Mouse (Mus musculus): ENCODE data around the gene Rerg.
A peak's percentile ranks its signal among the peaks of the same experiment; 100 is the strongest.

The Rerg gene

DNA sequence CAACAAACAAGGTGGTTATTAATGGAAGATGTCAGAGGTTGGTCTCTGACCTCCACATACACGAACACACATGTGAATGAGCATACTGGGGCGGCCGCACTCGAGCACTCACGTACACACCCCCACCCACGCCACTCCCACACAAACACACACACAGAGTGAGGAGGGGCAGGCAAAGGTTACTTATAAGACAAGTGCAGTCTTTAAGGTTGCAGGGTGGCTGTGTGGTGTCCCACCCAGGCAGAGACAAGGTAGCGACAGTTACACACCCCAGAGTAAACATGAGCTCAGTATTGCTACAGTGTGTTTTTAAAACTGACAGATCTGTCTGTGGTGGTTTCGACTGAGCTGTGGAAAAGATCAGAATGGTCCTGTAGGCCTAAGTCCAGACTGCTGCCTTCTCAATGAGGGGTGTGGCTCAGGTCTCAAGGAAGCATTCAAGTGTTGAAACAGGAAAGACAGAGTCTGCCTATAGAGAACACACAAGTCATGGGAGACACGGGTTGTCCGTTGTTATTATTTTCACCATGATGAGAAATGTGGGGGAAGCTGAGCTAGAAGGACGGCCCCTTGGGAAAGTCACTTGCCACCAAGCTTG lies 8.7 kb downstream of the Rerg start:
- no peak for DNase-seq

DNA sequence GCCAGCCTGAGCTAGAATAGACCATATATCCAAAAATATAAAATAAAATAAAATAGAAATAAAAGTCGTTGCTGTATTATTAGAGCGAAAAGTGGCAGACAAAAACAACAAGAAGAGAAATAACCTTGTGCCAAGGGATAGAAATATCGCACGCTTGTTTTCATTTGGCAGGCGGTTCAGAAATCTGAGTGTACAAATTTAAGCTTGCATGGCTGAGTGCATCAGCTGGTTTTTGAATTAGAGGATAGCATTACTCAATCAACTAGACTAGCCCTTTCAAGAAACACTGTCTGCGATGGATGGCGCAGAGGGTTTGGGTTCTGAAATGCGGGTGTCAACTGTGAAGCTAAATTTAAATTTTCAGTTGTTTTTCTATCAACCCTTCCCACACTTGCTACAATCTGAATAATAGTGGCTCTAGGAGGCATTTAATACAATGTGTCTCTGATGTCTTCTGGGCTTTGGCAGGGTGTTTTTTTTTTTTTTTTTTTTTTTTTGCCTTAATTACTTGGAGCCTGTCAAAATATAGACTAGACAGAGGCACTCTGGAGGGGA lies 10.8 kb downstream of the Rerg start:
- no peak for DNase-seq

DNA sequence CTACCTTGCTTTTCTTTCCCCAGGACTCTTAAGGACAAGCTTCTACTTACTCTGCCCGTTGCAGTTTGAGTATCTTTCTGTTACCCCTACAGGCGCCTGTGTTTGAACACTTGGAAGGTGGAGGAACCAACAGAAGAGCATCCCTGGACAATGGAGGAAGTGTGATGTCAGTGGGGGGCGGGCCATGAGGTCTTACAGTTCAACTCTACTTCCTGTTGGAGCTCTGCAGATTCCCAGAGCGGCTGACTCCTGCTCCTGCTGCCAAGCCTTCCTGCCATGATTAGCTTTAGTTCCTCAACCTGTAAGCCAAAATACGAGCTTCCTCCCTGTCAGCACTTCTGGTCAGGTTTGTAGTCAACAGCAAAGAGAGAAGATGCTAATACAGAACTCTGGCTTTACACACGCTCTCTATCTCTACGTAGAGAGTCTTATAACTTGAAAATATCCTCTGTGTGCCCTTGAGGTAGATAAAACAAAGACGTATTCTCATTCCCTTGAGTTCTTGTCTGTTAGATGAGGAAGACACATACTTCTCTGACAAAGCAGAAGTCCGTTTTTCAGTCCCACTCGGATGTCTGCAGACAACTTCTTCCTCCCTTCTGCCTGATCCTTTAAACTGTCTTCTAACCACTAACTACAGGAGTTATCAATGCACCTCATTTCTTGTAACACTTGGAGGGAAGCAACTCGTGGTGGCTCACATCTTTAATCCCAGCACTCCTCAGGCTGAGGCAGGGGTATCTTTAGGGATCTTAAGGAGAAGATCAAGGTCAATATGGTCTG lies 13.7 kb downstream of the Rerg start:
- DNase-seq: peak in 1 of 2 experiments; percentile 32

DNA sequence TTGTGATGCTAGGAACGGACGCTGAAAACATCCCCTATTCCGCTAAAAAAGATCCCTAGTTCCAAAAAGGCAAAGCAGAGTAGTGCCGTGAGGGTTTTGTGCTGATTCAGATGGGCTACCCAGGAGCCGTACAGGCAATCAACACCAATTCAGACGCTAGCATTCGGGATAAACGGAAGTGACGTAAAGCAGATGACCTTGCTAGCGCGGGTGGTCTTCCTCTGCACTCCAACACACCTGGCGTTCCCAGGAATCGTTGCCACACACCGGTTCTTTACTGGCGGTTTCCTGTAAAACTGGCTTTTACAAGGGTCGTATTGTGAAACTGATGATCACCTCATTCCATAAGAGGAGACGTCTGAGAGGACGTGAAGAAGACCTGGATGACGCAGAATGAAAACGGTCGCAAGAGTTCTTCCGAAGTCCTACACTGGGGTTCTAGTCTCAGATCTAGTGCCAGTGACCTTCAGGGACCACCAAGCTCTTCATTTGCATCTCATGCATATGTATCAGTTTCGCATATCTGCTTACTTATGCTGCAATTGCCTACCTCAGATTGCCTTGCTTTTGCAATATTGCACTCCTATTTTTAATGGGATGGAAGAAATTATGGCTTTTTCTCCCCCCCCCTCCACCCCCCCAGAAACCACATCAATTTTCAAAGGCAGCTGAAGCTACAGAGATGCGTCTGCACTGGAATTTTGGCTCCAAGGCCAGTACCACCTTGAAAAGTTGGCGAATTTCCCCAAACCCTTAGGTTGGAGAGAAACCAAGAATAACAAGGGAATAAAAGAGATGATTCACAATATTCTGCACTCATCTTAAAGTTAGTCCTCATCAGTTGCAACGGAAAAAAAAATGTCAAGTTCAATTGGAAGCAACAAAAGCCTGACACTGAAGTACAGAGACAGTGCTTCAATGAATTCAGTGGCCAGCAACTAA lies 14.8 kb downstream of the Rerg start:
- no peak for DNase-seq

DNA sequence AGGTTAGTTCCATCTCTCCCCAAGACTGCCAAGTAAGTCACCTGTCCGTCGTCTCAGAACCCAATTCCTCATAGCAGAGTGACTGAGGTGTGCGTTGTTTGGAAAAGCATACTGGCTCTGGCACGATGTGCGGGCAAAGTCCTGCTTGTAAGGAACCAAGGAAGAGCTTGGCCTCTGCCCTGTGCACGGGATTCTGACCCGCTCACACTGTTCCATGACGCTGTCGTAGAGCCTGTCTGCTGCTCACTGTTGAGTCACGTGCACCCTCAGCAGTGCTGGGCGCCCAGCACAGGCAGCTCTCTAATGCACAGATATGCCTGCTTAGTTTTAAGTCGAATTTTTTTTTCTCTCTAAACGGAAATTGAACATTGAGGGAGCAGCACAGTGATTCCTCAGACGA lies 17.3 kb downstream of the Rerg start:
- peak; percentile 33 to 47 for DNase-seq

DNA sequence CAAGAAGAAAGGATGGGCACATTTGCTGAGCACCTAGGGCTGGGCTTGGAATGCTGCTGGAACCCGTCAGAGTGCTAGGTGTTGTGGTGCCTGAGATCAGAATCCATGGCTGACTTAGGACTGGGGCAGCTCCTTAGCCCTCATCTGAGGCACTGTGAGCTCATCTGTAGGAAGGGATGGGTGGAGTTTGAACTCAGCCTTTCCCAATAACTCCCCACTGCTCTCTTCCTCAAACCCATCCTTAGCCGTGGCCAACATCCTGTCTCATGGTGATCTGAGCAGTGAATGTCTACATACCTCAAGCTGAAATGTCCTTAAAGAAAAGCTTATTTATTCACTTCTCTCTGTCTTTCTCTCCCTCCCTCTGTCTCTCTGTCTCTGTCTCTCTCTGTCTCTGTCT lies 19.3 kb downstream of the Rerg start:
- no peak for DNase-seq

DNA sequence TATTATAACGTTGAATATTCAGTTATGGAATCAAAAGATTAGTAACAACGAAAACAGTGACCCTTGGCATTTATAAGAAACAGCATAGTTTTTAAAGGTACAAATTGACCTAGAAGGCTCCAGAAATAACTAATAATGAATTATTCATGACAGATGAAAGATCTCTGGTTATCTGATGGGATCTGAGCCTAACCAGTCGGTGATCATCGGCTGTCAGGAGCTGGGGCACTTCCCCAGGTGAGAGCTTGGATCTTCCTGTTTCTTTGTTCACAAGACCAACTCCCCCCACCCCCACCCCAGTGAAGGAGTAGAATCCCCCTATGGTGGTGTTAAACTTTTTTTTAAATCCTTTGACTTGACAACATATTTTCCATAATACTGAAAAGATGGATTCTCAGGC lies 20.5 kb downstream of the Rerg start:
- no peak for DNase-seq

DNA sequence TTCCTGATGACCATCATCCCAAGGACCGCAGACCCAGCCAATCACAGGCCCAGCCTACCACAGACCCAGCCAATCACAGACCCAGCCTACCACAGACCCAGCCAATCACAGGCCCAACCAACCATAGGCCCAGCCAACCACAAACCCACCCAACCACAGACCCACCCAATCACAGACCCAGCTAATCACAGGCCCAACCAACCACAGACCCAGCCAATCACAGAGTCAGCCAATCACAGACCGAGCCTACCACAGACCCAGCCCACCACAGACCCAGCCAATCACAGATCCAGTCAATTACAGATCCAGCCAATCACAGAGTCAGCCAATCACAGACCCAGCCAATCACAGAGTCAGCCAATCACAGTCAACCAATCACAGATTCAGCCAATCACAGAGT lies 23.4 kb downstream of the Rerg start:
- DNase-seq: no peak

DNA sequence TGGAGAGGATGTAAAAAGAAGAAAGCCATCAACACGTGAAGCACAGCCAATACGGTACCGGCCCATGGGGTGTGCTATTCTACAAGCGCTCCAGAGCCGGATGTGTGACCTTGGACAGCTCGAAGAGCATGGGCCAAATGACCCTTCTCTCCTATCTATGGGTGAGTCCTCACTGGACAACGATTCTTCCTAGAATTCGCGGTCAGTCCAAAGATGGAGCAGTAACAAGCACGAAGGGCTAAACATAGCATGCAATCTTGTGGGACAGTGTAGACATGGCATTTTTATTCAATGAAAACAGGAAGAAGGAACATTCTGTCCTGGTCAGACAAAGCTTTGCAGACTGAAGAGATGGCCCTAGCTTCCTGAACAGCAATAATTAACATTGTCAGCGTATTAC lies 24.7 kb downstream of the Rerg start:
- no peak for DNase-seq

DNA sequence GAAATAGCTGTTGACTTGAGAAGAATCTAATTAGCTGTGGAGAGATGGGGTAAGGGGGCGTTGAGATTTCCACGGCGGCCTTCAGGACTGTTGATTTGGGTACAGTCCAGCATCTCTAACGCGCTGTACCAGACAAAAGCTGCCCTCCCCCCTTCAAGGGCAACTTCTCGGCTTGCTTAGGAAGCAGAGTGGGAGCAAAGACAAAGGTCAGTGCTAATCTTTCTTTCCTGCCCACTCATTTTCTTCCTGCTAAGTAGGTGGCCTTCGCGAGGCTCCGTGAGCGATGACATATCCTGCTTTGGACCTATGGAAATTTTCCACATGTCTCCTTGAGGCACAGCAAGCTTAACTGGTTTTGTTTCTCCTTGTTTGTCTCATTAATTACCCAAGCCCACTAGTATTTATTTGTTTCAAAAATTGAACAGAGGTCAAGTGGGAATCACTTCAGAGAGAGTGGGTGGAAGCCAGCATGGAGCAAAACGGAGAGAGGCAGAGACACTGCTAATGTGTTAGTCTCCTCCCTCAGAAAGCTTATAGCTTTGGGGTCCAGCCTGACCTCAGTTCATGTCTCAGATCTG lies 25.2 kb downstream of the Rerg start:
- DNase-seq: no peak

DNA sequence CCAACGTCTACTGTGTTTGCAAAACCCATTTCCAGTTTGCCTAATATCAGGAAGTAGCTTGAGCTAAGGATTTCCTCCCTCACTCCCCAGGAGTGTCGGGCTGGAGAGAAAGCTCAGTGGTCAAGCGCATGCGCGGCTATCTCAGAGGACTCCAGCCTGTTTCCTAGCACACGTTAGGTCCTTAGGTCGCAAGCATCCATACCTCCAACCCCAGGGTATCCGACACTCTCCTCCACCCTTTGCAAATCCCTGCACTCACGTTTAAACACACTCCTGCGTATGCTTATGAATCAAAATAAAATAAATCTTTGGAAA lies 25.8 kb downstream of the Rerg start:
- DNase-seq: no peak

DNA sequence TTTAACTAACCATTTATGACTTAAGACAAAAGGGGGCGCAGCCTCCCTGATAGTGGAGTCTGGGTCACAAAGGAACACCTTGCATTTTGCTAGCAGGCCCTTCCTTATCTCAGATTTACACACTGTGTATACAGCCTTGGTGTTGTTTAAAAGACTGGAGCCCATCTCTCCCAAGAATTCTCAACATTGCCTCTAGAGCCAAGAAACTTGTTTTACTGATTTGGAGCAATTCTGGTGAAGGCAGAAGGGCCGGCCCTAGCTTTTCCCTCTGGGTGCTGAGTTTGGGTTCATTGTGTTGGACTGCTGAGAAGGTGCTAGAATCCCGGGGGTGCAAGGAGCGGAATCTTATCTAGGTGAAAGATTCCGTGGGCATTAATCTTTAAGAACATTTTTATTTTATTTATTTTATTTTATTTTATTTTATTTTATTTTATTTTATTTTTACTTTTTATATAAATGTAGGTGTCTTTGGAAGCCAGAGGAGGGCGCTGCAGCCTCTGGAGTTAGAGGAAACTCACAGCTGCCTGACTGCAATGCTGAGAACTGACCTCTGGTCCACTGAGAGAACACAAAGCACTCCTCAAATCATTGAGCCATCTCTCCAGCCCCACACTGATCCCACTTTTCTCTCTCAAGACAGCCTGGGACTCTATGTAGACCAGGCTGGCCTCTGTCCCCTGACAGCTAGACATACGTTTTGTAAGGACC lies 26.3 kb downstream of the Rerg start:
- no peak for DNase-seq

DNA sequence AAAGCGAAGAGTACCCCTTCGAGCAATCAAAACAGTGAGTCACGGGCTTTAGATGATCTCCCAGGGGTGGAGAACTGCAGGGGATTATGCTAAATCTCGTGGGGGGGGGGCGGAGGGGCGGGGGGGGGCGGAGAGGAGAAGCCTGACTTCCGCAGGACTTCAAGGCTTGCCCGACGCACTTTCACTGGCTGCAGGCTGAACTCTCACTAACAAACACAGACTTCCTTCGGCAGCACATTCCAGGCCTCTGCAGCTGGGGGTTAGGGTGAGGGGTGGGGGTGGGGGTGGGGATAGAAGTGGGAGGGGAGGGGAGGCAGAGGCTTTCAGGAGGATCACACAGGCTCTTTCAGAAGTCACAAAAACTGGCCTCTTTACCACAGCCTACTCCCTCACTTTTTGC lies 27.5 kb downstream of the Rerg start:
- DNase-seq: no peak

DNA sequence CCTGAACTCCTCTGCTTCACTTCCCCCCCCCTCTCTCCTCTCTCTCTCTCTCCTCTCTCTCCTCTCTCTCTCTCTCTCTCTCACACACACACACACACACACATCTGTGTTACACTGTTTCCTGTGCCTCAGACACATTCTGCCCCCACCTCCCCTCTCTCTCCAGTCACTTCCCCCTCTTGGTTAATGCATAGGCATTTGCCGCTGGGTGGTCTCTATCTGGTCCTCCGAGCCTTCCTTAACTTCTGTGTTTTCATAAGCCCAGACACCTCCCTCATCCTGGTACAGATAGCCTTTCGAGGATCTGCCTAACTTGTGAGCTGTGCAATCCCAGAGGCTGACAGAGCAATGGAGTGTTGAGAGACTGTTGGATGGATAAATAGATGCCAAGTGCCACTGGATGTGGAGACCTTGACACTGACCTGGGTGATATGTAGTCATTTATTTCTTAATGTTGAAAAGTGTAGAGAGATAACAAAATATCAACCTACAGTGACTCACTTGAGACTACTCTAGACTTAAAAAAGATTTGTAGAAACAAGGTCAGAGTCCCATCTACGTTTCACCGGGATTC lies 29.0 kb downstream of the Rerg start:
- DNase-seq: no peak

DNA sequence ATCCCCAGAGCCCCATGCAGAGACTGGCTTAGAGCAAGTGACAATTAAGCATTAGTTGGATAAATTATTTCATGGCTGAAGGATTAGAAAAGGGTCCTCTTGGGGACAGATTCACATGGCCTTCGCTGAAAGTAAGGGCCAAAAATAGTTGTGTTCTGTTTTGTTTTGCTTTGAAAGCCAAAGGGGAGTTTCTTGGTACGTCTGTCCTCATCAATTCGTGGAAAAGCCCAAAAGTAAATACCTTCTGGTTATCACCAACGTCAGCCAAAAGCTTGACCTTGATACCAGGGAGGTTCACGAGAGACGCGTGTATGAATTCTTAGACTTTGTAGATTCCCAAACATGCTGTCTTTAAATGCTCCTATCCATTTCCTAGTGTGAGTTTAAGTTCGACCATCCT lies 31.5 kb downstream of the Rerg start:
- DNase-seq: no peak

DNA sequence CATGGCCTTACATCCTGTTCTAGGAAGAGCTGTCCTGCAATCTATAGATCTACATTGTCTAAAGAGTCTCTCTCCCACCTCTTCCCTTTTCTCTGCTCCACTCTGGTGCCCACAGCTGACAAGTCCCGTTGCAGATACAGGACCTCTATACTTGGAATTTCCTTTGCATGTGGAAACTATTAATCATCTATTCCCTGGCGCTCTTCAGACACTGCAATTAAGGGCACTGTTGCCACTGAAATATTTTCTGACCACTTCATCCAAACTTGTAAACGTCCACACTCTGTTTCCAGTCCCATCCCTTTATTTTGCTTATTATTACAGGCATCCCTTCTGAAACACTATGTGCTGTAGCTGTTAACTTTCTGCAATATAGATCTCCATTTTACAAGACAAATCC lies 31.9 kb downstream of the Rerg start:
- no peak for DNase-seq

DNA sequence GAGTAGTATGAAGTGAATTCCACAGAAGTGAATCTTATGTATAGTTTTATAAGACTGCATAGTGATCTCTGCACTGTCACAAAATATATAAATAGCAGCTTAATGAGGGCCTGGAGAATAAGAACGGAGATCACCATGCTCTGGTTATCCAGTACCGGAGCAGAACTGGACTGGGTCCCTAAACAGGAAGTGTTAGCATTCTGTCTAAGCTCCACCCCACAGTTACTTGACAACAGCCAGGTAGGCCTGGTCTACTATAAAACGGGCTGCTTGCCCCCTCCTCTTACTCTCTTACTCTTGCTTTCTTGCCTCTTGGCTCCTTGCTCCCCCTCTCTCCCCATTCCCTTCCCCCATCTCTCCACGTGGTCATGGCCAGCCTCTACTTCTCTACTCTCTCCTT lies 33.9 kb downstream of the Rerg start:
- DNase-seq: no peak

DNA sequence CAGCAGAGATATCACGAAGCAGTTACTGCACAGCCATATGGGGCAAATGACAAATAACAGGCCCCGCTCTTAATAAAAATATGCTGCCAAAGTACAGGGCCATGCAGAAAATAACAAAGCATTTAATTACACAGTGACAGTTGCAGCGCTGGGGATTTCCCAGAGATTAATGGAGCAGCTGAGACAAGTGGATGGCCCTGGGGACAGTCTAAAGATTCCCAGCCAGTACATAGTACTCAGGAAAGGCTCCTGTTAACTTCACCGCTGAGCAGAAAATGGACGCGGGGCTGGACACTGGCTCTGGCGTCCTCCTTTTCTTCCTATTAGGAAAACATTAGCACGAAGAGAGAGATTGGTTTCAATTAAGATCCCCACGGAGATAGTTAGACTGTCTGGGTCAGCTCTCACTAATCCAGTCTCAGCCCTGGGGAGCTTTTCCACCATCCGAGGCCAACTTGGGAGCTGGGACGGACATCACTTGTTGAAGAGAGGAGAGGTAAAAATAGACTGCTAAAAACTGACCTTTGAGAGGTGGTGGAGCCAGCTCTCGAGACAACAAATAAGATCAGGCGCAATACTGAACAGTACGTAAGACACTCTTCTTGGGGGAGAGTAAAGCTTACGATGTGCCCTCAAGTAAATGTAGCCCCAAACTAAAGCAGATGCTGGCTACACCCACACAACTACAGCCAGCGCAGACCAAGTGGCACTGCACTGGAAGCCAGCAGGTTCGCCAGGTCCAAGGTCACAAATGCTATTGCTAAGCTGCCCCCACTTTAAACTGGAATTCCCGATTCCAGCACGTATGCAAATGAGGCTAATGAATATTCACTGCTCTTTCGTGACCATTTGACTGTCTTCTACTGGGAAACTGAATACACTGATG lies 34.5 kb downstream of the Rerg start:
- DNase-seq: peak in 1 of 2 experiments; percentile 30

DNA sequence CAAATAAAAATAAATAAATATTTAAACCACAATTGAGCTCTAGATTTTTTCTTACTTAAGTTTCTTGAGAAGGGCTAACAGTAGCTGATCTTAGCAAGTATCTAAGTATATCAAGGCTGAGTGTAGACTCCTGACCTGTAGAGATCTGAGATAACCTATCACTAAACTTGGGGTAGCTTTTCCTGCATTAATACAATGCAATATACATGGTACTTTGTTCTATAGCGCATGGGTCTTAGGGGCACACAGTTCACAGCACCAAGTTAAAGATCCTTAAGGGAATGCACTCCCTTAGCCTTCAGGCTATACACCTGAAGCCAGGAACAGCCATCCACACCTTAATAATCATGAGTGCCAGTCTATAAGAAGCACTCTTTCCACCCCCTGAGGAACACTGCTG lies 38.5 kb downstream of the Rerg start:
- DNase-seq: no peak

DNA sequence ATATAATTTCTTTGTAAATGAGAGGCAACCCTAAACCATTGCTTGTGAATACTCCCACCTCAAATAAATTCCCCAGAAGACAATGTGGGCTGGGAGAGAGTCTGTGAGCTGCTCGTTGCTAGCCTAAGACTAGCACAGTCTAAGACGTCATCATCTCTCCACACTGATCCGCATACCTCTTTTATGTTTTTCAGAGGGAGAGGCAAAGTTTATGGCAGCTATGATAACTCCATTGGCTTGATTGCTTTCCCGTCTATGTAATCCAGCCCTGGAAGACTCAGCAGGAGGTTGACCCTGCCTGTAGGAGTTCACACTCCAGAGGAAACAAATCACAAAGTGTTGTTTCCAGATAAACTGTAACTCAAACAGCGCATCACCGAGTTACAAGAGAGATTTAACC lies 38.9 kb downstream of the Rerg start:
- no peak for DNase-seq

DNA sequence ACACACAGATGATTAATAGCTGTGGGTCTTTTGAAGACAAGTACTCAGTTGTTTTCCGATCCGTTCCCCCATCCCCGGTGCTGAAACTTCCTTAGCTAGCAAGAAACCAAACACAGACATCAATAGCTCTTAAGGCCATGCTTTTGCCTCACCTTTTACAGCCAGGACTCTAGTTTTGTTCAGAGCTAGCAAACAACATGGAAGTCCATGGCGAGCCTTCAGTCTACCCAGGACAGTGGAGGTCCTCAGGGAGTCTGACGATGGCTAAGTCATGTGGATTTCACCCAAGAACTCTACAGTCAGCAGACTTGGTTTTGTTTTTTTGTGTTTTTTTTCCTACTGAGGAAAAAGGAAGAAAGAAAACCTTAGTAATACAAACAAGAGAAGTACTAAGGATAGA lies 43.4 kb downstream of the Rerg start:
- no peak for DNase-seq
